Mouse (Mus musculus) G1E (cell line): ENCODE measurements around the gene Tmem176b. TPM values are rescaled to one million over a fixed set of nuclear protein-coding genes. Genes with fewer than 3 reads are reported as not detected.

Experiments used
- ATAC-seq: 2 replicates; pipeline ENCODE4 v1.8.0; 2016; ENCODE audit warnings: mild to moderate bottlenecking; ENCODE audit not compliant: insufficient number of reproducible peaks, poor library complexity, low FRiP score, severe bottlenecking; ENCODE audit errors: extremely low read depth
- DNase-seq: peaks from one replicate; pipeline ENCODE4 v3.0.0; 2012; ENCODE audit warnings: low spot score
- H3K27me3 ChIP-seq: 2 replicates; pipeline ENCODE4 v1.6.1; 2012; ENCODE audit warnings: mild to moderate bottlenecking, low read length, inconsistent platforms; ENCODE audit not compliant: insufficient read depth
- H3K36me3 ChIP-seq: replicated peaks from 2 replicates; pipeline ENCODE3; 2012; ENCODE audit warnings: mild to moderate bottlenecking, inconsistent platforms
- H3K4me1 ChIP-seq: 2 replicates; pipeline ENCODE4 v1.6.1; 2012; ENCODE audit warnings: low read depth, low read length, inconsistent platforms, mixed read lengths; ENCODE audit not compliant: insufficient read depth
- H3K4me3 ChIP-seq: 2 replicates; pipeline ENCODE4 v1.5.1; 2012; ENCODE audit warnings: low read depth, mild to moderate bottlenecking, inconsistent platforms, low read length, moderate library complexity, mixed read lengths
- H3K9me3 ChIP-seq: replicated peaks from 2 replicates; pipeline ENCODE4 v1.6.1; 2012; ENCODE audit warnings: inconsistent platforms
- CTCF ChIP-seq: IDR thresholded peaks from 2 replicates; pipeline ENCODE4 v1.5.1; 2012; ENCODE audit warnings: low read depth, low read length, inconsistent platforms, mixed read lengths
- GATA1 ChIP-seq: IDR thresholded peaks from 2 replicates; pipeline ENCODE4 v1.6.1; 2012; ENCODE audit warnings: borderline replicate concordance, low read length, inconsistent platforms, mixed read lengths
- GATA2 ChIP-seq: IDR thresholded peaks from 2 replicates; pipeline ENCODE4 v1.6.1; 2012; ENCODE audit warnings: low read depth, low read length, inconsistent platforms, borderline replicate concordance
- POLR2AphosphoS5 ChIP-seq: IDR thresholded peaks from 2 replicates; pipeline ENCODE4 v1.6.1; 2012; ENCODE audit warnings: low read depth, low read length, inconsistent platforms; ENCODE audit not compliant: insufficient replicate concordance
- TAL1 ChIP-seq: conservative IDR thresholded peaks from 2 replicates; pipeline ENCODE4 v1.6.1; 2012; ENCODE audit warnings: low read depth, low read length, inconsistent platforms, mixed read lengths
- polyA plus RNA-seq: library from polyadenylated mRNA; stranded (reverse); fragments of >175 nt; gene quantifications from 2 replicates; pipeline ENCODE4 v1.2.3, GENCODE M21; 2012
- total RNA-seq, 2 experiments: library from RNA; stranded (forward) in 1 of 2; stranded (reverse) in 1 of 2; fragments of 200-1000 nt in 1 of 2; fragments of >200 nt in 1 of 2; fragmentation: Nextera tagmentation in 1 of 2; gene quantifications; 2 replicates each; pipeline ENCODE4 v1.2.3; 2014 to 2017

Gene Tmem176b
- total and polyA plus RNA-seq, 3 experiments, result not detected

DNA sequence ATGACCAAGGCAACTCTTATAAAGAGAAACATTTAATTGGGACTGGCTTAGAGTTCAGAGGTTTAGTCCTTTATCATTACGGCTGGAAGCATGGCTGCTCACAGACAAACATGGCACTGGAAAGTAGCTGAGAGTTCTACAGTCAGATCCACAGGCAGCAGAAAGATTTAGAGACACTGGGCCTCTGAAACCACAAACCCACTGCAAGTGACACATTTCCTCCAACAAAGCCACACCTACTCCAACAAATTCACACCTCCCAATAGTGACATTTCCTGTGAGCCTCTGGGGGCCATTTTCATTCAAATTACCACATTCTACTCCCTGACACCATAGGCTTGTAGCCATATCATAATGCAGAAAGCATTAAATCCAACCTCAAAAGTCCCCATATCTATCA is 39.4 kb downstream of the Tmem176b start:
- Histone ChIP-seq H3K36me3 (no peaks in the 10 kb centered on the region), H3K27me3 (no peaks in the 10 kb centered on the region), H3K4me1 (no peaks in the 10 kb centered on the region), H3K9me3 (0 out of 2 replicates have a peak, but pooled peaks cover 4% of the 10 kb centered on the region), H3K4me3 (no peak overlapping the region)
- TF ChIP-seq POLR2AphosphoS5, result no peak
- no peak for TF ChIP-seq GATA1
- TF ChIP-seq TAL1, result no peak
- TF ChIP-seq CTCF, result no peak
- no peak for DNase-seq
- no peak for ATAC-seq

GRCm38 (mm10) chr6:48787867-48788266 is 53.4 kb downstream of the Tmem176b start:
- no peaks in the 10 kb centered on the region for H3K27me3 ChIP-seq
- DNase-seq (no peak), ATAC-seq (no peak)
- no peaks in the 10 kb centered on the region for H3K9me3 ChIP-seq
- H3K4me3 ChIP-seq, result no peak overlapping the region
- H3K4me1 ChIP-seq, result peaks cover 2% of the 10 kb centered on the region
- no peaks in the 10 kb centered on the region for H3K36me3 ChIP-seq
- TF ChIP-seq GATA2 (no peak), POLR2AphosphoS5 (no peak), GATA1 (no peak), CTCF (no peak), TAL1 (no peak)

DNA sequence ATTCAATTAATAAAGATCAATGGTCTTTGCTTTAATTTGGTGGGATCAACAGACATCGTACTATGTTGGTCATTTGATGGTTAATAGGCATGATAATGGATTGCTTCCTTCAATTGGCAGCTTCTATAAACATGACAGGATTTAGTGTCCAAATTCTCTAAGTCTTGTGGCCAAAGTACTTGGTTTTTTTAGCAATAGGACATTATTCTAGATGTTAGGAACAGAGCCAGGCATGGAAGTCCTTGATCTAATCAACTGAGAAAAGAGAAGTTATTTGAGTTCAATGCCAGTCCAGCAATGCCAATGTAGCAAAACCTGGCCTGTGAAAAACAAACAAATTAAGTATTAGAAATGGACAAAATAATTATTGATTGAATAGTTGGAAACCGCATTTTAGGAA is 55.7 kb downstream of the Tmem176b start:
- DNase-seq, result no peak
- Histone ChIP-seq H3K36me3 (no peaks in the 10 kb centered on the region), H3K27me3 (no peaks in the 10 kb centered on the region), H3K4me3 (no peak overlapping the region), H3K4me1 (no peaks in the 10 kb centered on the region), H3K9me3 (no peaks in the 10 kb centered on the region)
- no peak for ATAC-seq
- no peak for TF ChIP-seq GATA2
- no peak for TF ChIP-seq POLR2AphosphoS5
- no peak for TF ChIP-seq CTCF
- no peak for TF ChIP-seq GATA1
- no peak for TF ChIP-seq TAL1

- Histone ChIP-seq H3K36me3 (no peaks in the 10 kb centered on the region), H3K4me3 (no peak overlapping the region), H3K9me3 (no peaks in the 10 kb centered on the region), H3K27me3 (no peaks in the 10 kb centered on the region), H3K4me1 (no peaks in the 10 kb centered on the region)
- ATAC-seq (no peak), DNase-seq (no peak)
- no peak for TF ChIP-seq GATA1
- TF ChIP-seq CTCF, result no peak
- no peak for TF ChIP-seq POLR2AphosphoS5
- no peak for TF ChIP-seq TAL1
- no peak for TF ChIP-seq GATA2
These were observed 56.1 kb downstream of the Tmem176b start for GRCm38 (mm10) chr6:48785189-48785588.

DNA sequence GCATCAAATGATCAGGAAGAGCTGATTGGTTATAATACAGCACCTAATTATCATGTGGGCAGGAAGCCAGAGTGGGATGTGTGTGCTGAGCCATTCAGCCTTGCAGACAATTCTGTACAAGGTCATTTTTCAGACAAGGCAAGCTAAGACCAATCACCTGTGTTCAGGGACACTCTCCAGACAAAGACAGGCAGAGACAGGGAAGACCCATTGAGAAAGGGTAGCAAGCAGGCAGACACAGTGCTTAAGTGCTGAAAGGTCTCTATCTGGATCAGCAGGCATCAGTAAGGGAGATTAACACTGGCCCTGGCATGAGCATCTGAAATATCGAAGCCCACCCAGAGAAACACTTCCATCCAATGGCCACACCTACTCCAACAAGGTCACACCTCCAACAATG is 56.9 kb downstream of the Tmem176b start:
- ATAC-seq, result no peak
- TF ChIP-seq TAL1 (no peak), POLR2AphosphoS5 (no peak), GATA1 (no peak), GATA2 (no peak), CTCF (no peak)
- no peaks in the 10 kb centered on the region for H3K27me3 ChIP-seq
- no peaks in the 10 kb centered on the region for H3K36me3 ChIP-seq
- no peaks in the 10 kb centered on the region for H3K4me1 ChIP-seq
- H3K4me3 ChIP-seq, result no peak overlapping the region
- no peaks in the 10 kb centered on the region for H3K9me3 ChIP-seq
- no peak for DNase-seq

Other genes with a start within 250 kb of the Tmem176b start
- gene Repin1, start 247.6 kb downstream of the Tmem176b start, total RNA-seq (2014; fragmentation: Nextera tagmentation), result not detected in 2 replicates
- 0.27 TPM in 1 of 2 replicates, not detected in the other for gene Repin1, start 247.6 kb downstream of the Tmem176b start, total RNA-seq (2017)
- not detected in 2 replicates for gene Repin1, start 247.6 kb downstream of the Tmem176b start, polyA plus RNA-seq
- gene Gm44965, start 247.6 kb downstream of the Tmem176b start, total RNA-seq (2014; fragmentation: Nextera tagmentation), result not detected in 2 replicates
- gene Gm44965, start 247.6 kb downstream of the Tmem176b start, total RNA-seq (2017), result not detected in 2 replicates
- gene Gm44965, start 247.6 kb downstream of the Tmem176b start, polyA plus RNA-seq, result not detected in 2 replicates
- not detected in 2 replicates for gene Zfp775, start 239.4 kb downstream of the Tmem176b start, total RNA-seq (2014; fragmentation: Nextera tagmentation)
- gene Zfp775, start 239.4 kb downstream of the Tmem176b start, total RNA-seq (2017), result 0.06 and 0.11 TPM in 2 replicates
- gene Zfp775, start 239.4 kb downstream of the Tmem176b start, polyA plus RNA-seq, result not detected in 2 replicates
- not detected in 2 replicates for gene AI854703, start 214.7 kb downstream of the Tmem176b start, total RNA-seq (2014; fragmentation: Nextera tagmentation)
- 0.11 TPM in 1 of 2 replicates, not detected in the other for gene AI854703, start 214.7 kb downstream of the Tmem176b start, total RNA-seq (2017)
- gene AI854703, start 214.7 kb downstream of the Tmem176b start, polyA plus RNA-seq, result not detected in 2 replicates
- gene Gimap8, start 194.3 kb downstream of the Tmem176b start, total RNA-seq (2014; fragmentation: Nextera tagmentation), result not detected in 2 replicates
- 0.05 TPM in 1 of 2 replicates, not detected in the other for gene Gimap8, start 194.3 kb downstream of the Tmem176b start, total RNA-seq (2017)
- gene Gimap8, start 194.3 kb downstream of the Tmem176b start, polyA plus RNA-seq, result not detected in 2 replicates
- gene Gimap9, start 165.4 kb downstream of the Tmem176b start, total RNA-seq (2014; fragmentation: Nextera tagmentation), result 9.0 and 9.9 TPM in 2 replicates
- gene Gimap9, start 165.4 kb downstream of the Tmem176b start, total RNA-seq (2017), result 23.6 and 25.8 TPM in 2 replicates
- 0.30 and 0.53 TPM in 2 replicates for gene Gimap9, start 165.4 kb downstream of the Tmem176b start, polyA plus RNA-seq
- not detected in 2 replicates for gene Gimap4, start 156.9 kb downstream of the Tmem176b start, total RNA-seq (2014; fragmentation: Nextera tagmentation)
- not detected in 2 replicates for gene Gimap4, start 156.9 kb downstream of the Tmem176b start, total RNA-seq (2017)
- gene Gimap4, start 156.9 kb downstream of the Tmem176b start, polyA plus RNA-seq, result not detected in 2 replicates
- gene Gimap6, start 133.3 kb downstream of the Tmem176b start, total RNA-seq (2014; fragmentation: Nextera tagmentation), result 0.44 TPM in 1 of 2 replicates, not detected in the other
- gene Gimap6, start 133.3 kb downstream of the Tmem176b start, total RNA-seq (2017), result 0.87 and 0.99 TPM in 2 replicates
- 0.03 and 0.11 TPM in 2 replicates for gene Gimap6, start 133.3 kb downstream of the Tmem176b start, polyA plus RNA-seq
- gene Gm28053, start 122.9 kb downstream of the Tmem176b start, total RNA-seq (2014; fragmentation: Nextera tagmentation), result not detected in 2 replicates
- gene Gm28053, start 122.9 kb downstream of the Tmem176b start, total RNA-seq (2017), result not detected in 2 replicates
- not detected in 2 replicates for gene Gm28053, start 122.9 kb downstream of the Tmem176b start, polyA plus RNA-seq
- gene Gimap7, start 122.9 kb downstream of the Tmem176b start, total RNA-seq (2014; fragmentation: Nextera tagmentation), result not detected in 2 replicates
- 0.22 TPM in 1 of 2 replicates, not detected in the other for gene Gimap7, start 122.9 kb downstream of the Tmem176b start, total RNA-seq (2017)
- gene Gimap7, start 122.9 kb downstream of the Tmem176b start, polyA plus RNA-seq, result not detected in 2 replicates
- not detected in 2 replicates for gene Gimap1, start 102.4 kb downstream of the Tmem176b start, total RNA-seq (2014; fragmentation: Nextera tagmentation)
- 0.06 TPM in 1 of 2 replicates, not detected in the other for gene Gimap1, start 102.4 kb downstream of the Tmem176b start, total RNA-seq (2017)
- not detected in 2 replicates for gene Gimap1, start 102.4 kb downstream of the Tmem176b start, polyA plus RNA-seq
- not detected in 2 replicates for gene Gimap5, start 95.3 kb downstream of the Tmem176b start, total RNA-seq (2014; fragmentation: Nextera tagmentation)
- gene Gimap5, start 95.3 kb downstream of the Tmem176b start, total RNA-seq (2017), result 0.05 and 0.12 TPM in 2 replicates
- not detected in 2 replicates for gene Gimap5, start 95.3 kb downstream of the Tmem176b start, polyA plus RNA-seq
- not detected in 2 replicates for gene Gimap3, start 70.6 kb downstream of the Tmem176b start, total RNA-seq (2014; fragmentation: Nextera tagmentation)
- 0.11 TPM in 1 of 2 replicates, not detected in the other for gene Gimap3, start 70.6 kb downstream of the Tmem176b start, total RNA-seq (2017)
- gene Gimap3, start 70.6 kb downstream of the Tmem176b start, polyA plus RNA-seq, result not detected in 2 replicates
- not detected in 2 replicates for gene Tmem176a, start 577 bp downstream of the Tmem176b start, total RNA-seq (2014; fragmentation: Nextera tagmentation)
- 0.17 TPM in 1 of 2 replicates, not detected in the other for gene Tmem176a, start 577 bp downstream of the Tmem176b start, total RNA-seq (2017)
- not detected in 2 replicates for gene Tmem176a, start 577 bp downstream of the Tmem176b start, polyA plus RNA-seq
- gene Aoc1, start 31.4 kb upstream of the Tmem176b start, total RNA-seq (2014; fragmentation: Nextera tagmentation), result not detected in 2 replicates
- gene Aoc1, start 31.4 kb upstream of the Tmem176b start, total RNA-seq (2017), result 0.11 and 0.12 TPM in 2 replicates
- not detected in 2 replicates for gene Aoc1, start 31.4 kb upstream of the Tmem176b start, polyA plus RNA-seq
- not detected in 2 replicates for gene 1600015I10Rik, start 88.4 kb upstream of the Tmem176b start, total RNA-seq (2014; fragmentation: Nextera tagmentation)
- 0.22 TPM in 1 of 2 replicates, not detected in the other for gene 1600015I10Rik, start 88.4 kb upstream of the Tmem176b start, total RNA-seq (2017)
- not detected in 2 replicates for gene 1600015I10Rik, start 88.4 kb upstream of the Tmem176b start, polyA plus RNA-seq
- gene Doxl2, start 133.5 kb upstream of the Tmem176b start, total RNA-seq (2014; fragmentation: Nextera tagmentation), result not detected in 2 replicates
- 0.12 TPM in 1 of 2 replicates, not detected in the other for gene Doxl2, start 133.5 kb upstream of the Tmem176b start, total RNA-seq (2017)
- gene Doxl2, start 133.5 kb upstream of the Tmem176b start, polyA plus RNA-seq, result not detected in 2 replicates
- not detected in 2 replicates for gene Svs1, start 145.4 kb upstream of the Tmem176b start, total RNA-seq (2014; fragmentation: Nextera tagmentation)
- 0.05 TPM in 1 of 2 replicates, not detected in the other for gene Svs1, start 145.4 kb upstream of the Tmem176b start, total RNA-seq (2017)
- gene Svs1, start 145.4 kb upstream of the Tmem176b start, polyA plus RNA-seq, result not detected in 2 replicates
- gene Gpnmb, start 195.1 kb upstream of the Tmem176b start, total RNA-seq (2014; fragmentation: Nextera tagmentation), result not detected in 2 replicates
- gene Gpnmb, start 195.1 kb upstream of the Tmem176b start, total RNA-seq (2017), result 0.16 TPM in 1 of 2 replicates, not detected in the other
- 0.03 and 0.05 TPM in 2 replicates for gene Gpnmb, start 195.1 kb upstream of the Tmem176b start, polyA plus RNA-seq
- 29.3 and 34.7 TPM in 2 replicates for gene Malsu1, start 232.3 kb upstream of the Tmem176b start, total RNA-seq (2014; fragmentation: Nextera tagmentation)
- gene Malsu1, start 232.3 kb upstream of the Tmem176b start, total RNA-seq (2017), result 46.9 and 48.7 TPM in 2 replicates
- 41.4 and 57.6 TPM in 2 replicates for gene Malsu1, start 232.3 kb upstream of the Tmem176b start, polyA plus RNA-seq